In genomic region chr3:151836451-151836850, GRCm38 (mm10) we compare ENCODE assay signal across 8 mouse cellular contexts. TPM values are rescaled to one million over a fixed set of nuclear protein-coding genes. Genes with fewer than 3 reads are reported as not detected.
A peak's percentile ranks its signal among the peaks of the same experiment; 100 is the strongest.
DNase-seq lines count a peak whose midpoint lies in the region; ATAC-seq and TF ChIP-seq lines count a peak whose summit lies in the region.
"Had no signal": no experiment of that assay in that cellular context is flagged by ENCODE, and none has a peak within 500 bp of the region (broad histone marks: within the 10 kb centered on the region; RNA-seq: fewer than 3 reads in every experiment).

No protein-coding gene starts in this region.

- H3K9me3 ChIP-seq in lung, postnatal 0 days (ENCODE audit: low read length), result no peaks in the 10 kb centered on the region
- H3K9me3 ChIP-seq in hindbrain, embryonic 12.5 days (replicated peaks), result no peaks in the 10 kb centered on the region
- H3K9me3 ChIP-seq in liver, postnatal 0 days (ENCODE audit: low read length), result no peaks in the 10 kb centered on the region

- H3K27ac ChIP-seq in lung, postnatal 0 days (ENCODE audit: low read length), result no peak overlapping the region
- no peak overlapping the region for H3K27ac ChIP-seq in hindbrain, embryonic 12.5 days
- H3K27ac ChIP-seq in liver, postnatal 0 days (ENCODE audit: low read depth), result no peak overlapping the region
- no peak overlapping the region for H3K27ac ChIP-seq in cerebellum, adult 2 months (ENCODE audit: insufficient read depth, low read length)

- WGBS in lung, postnatal 0 days, result 11% methylated on average over 5 of the region's 5 CpGs
- 4% methylated on average over 5 of the region's 5 CpGs for WGBS in hindbrain, embryonic 12.5 days
- WGBS in liver, postnatal 0 days (ENCODE audit: insufficient replicate concordance), result 7% methylated on average over 5 of the region's 5 CpGs
- 5% methylated on average over 5 of the region's 5 CpGs for WGBS in cerebellum, adult 2 months

- no peak for TF ChIP-seq CTCF in lung, postnatal 0 days (IDR thresholded peaks at IDR 0.05)
- no peak for TF ChIP-seq CTCF in liver, postnatal 0 days (IDR thresholded peaks at IDR 0.05; ENCODE audit: low read depth)
- no peak for TF ChIP-seq CTCF in cerebellum, adult 2 months (IDR thresholded peaks at IDR 0.05; ENCODE audit: borderline replicate concordance, insufficient read depth, low read depth, low read length)

- no peak for TF ChIP-seq POLR2A in cerebellum, adult 2 months (IDR thresholded peaks at IDR 0.05; ENCODE audit: borderline replicate concordance, insufficient read depth, low read length)

- H3K36me3 ChIP-seq in lung, postnatal 0 days (ENCODE audit: insufficient read depth, low read length), result no peaks in the 10 kb centered on the region
- no peaks in the 10 kb centered on the region for H3K36me3 ChIP-seq in hindbrain, embryonic 12.5 days
- H3K36me3 ChIP-seq in liver, postnatal 0 days (replicated peaks; ENCODE audit: insufficient read depth, low read length), result no peaks in the 10 kb centered on the region

- H3K4me3 ChIP-seq in lung, postnatal 0 days (ENCODE audit: low read depth, low read length), result no peak overlapping the region
- H3K4me3 ChIP-seq in hindbrain, embryonic 12.5 days, result peak overlapping the region; percentile 50
- H3K4me3 ChIP-seq in liver, postnatal 0 days (ENCODE audit: low read depth, low read length), result no peak overlapping the region
- no peak overlapping the region for H3K4me3 ChIP-seq in cerebellum, adult 2 months (replicated peaks; ENCODE audit: insufficient read depth, low read depth, low read length)

- H3K4me2 ChIP-seq in lung, postnatal 0 days (replicated peaks; ENCODE audit: low read depth, low read length), result peak overlapping the region; percentile 77
- H3K4me2 ChIP-seq in hindbrain, embryonic 12.5 days (replicated peaks), result peak overlapping the region; percentile 93
- H3K4me2 ChIP-seq in liver, postnatal 0 days (ENCODE audit: low read depth, low read length), result peak overlapping the region; percentile 76

- no peak for TF ChIP-seq EP300 in lung, postnatal 0 days (IDR thresholded peaks at IDR 0.05)
- TF ChIP-seq EP300 in liver, postnatal 0 days (IDR thresholded peaks at IDR 0.05; ENCODE audit: low read depth), result no peak

- peaks cover 9% of the 10 kb centered on the region; the same call in 1 of the 2 replicates for H3K4me1 ChIP-seq in lung, postnatal 0 days (ENCODE audit: insufficient read depth, low read depth, low read length)
- peaks cover 13% of the 10 kb centered on the region for H3K4me1 ChIP-seq in hindbrain, embryonic 12.5 days
- peaks cover 11% of the 10 kb centered on the region for H3K4me1 ChIP-seq in liver, postnatal 0 days (ENCODE audit: insufficient read depth)
- H3K4me1 ChIP-seq in cerebellum, adult 2 months (ENCODE audit: control insufficient read depth, insufficient read depth, low read length), result no peaks in the 10 kb centered on the region

- DNase-seq in lung, postnatal 0 days (ENCODE audit: low spot score), result no peak
- no peak for DNase-seq in lung, postnatal 36 days
- DNase-seq in liver, postnatal 0 days, result no peak
- no peak for DNase-seq in layer of hippocampus, adult 9-10 months (ENCODE audit: low spot score)
- no peak for DNase-seq in cerebellum, adult 2 months
- DNase-seq: layer of hippocampus, adult 9-11 months had no signal

- no peaks in the 10 kb centered on the region for H3K27me3 ChIP-seq in lung, postnatal 0 days (replicated peaks; ENCODE audit: insufficient read depth, low read length)
- H3K27me3 ChIP-seq in hindbrain, embryonic 12.5 days, result peaks cover 23% of the 10 kb centered on the region
- no peaks in the 10 kb centered on the region for H3K27me3 ChIP-seq in liver, postnatal 0 days (ENCODE audit: insufficient read depth, low read length)
- no peaks in the 10 kb centered on the region; the same call in 1 of the 2 replicates for H3K27me3 ChIP-seq in cerebellum, adult 2 months (ENCODE audit: control insufficient read depth, insufficient read depth, low read length)

- no peak overlapping the region for H3K9ac ChIP-seq in lung, postnatal 0 days (replicated peaks; ENCODE audit: low read depth)
- no peak overlapping the region for H3K9ac ChIP-seq in hindbrain, embryonic 12.5 days
- no peak overlapping the region for H3K9ac ChIP-seq in liver, postnatal 0 days (replicated peaks)

- ATAC-seq in lung, postnatal 0 days, result no peak
- 0 out of 2 replicates have a peak, but pooled peaks have one; percentile 4 for ATAC-seq in hindbrain, embryonic 12.5 days (ENCODE audit: low FRiP score)
- no peak for ATAC-seq in liver, postnatal 0 days
- no peak for ATAC-seq in erythroblast, adult 5-6 weeks (replicated peaks; ENCODE audit: low FRiP score, poor library complexity, severe bottlenecking)

RNA-seq across cellular contexts. Expression of gene Ptgfr, which starts 1.0 kb away (rescaled TPM):
- polyA plus RNA-seq in lung, postnatal 0 days (2015; fragmentation: Nextera tagmentation; extraction: Ambion mirVana), result 0.63 and 0.74 TPM in 2 replicates
- polyA plus RNA-seq in hindbrain, embryonic 12.5 days (2016; fragmentation: Nextera tagmentation; extraction: Ambion mirVana), result 0.91 and 1.5 TPM in 2 replicates
- not detected in 2 replicates for polyA plus RNA-seq in liver, postnatal 0 days (2015; fragmentation: Nextera tagmentation; extraction: Ambion mirVana)
- polyA plus RNA-seq in cerebellum, adult 2 months (2012; rRNA removed), result 0.26 and 0.38 TPM in 2 replicates
- total RNA-seq in erythroblast, adult 5-6 weeks (2015; ENCODE audit: low replicate concordance), result not detected in 2 replicates
- 0.14 TPM in 1 of 2 replicates, not detected in the other for total RNA-seq in erythroblast, adult 5-6 weeks (2017; ENCODE audit: low replicate concordance)
